ENCODE assay signal across 8 mouse cellular contexts in the genomic region with DNA sequence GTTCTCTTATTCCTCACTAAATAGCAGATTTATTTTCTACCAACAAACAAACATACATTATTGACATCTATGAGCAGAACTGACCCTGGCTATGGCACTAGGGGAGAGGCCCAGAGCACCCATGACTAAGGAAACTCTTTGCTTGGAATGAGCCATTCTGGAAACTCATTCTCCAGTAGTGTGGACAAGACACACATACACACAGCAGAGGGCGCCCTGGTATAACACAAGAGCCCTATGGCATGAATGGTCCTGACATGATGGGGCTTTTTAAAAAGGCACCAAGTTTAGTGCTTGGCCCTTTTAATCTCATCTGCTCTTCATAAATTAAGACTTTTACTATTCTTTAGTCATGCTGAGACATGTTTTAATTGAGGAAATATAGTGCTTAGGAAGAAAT. TPM values are rescaled to one million over a fixed set of nuclear protein-coding genes. Genes with fewer than 3 reads are reported as not detected.
DNase-seq lines count a peak whose midpoint lies in the region; ATAC-seq lines count a peak whose summit lies in the region.

No protein-coding gene starts in this region.

- DNase-seq in cerebellum, adult 18-20 months, result peak; percentile 41 to 57
- peak; percentile 16 for DNase-seq in ovary, postnatal 36 days (ENCODE audit: low spot score)
- DNase-seq in ovary, adult 18-20 months (ENCODE audit: low spot score), result no peak
- peak; percentile 30 for DNase-seq in embryo, embryonic 11.5 days (ENCODE audit: low read depth, low spot score)
- peak; percentile 61 for DNase-seq in layer of hippocampus, adult 9-10 months (ENCODE audit: low spot score)
- peak; percentile 58 for DNase-seq in neural tube, embryonic 11.5 days (ENCODE audit: low spot score)
- no peak for DNase-seq in spleen, adult 18-20 months

- no peaks in the 10 kb centered on the region for H3K36me3 ChIP-seq in neural tube, embryonic 11.5 days (ENCODE audit: control insufficient read depth, insufficient read depth, low read length)

- WGBS in neural tube, embryonic 11.5 days, result 0% methylated on average over 1 of the region's 1 CpGs

- no peak overlapping the region for H3K4me3 ChIP-seq in neural tube, embryonic 11.5 days (ENCODE audit: low read depth, low read length)

- no peak overlapping the region for H3K27ac ChIP-seq in neural tube, embryonic 11.5 days (ENCODE audit: low read depth, low read length)

- H3K27me3 ChIP-seq in neural tube, embryonic 11.5 days (ENCODE audit: control insufficient read depth, insufficient read depth, low read length), result no peaks in the 10 kb centered on the region

- no peak overlapping the region for H3K4me2 ChIP-seq in neural tube, embryonic 11.5 days (ENCODE audit: low read depth)

- ATAC-seq in cerebellum, adult (ENCODE audit: insufficient number of reproducible peaks, low FRiP score, low TSS enrichment), result no peak
- no peak for ATAC-seq in neural tube, embryonic 11.5 days (ENCODE audit: insufficient read depth, low FRiP score, low TSS enrichment)

- no peak overlapping the region for H3K9ac ChIP-seq in neural tube, embryonic 11.5 days (ENCODE audit: low read length)

- no peaks in the 10 kb centered on the region for H3K4me1 ChIP-seq in neural tube, embryonic 11.5 days (ENCODE audit: control insufficient read depth, insufficient read depth, low read length)

- H3K9me3 ChIP-seq in neural tube, embryonic 11.5 days (ENCODE audit: control insufficient read depth, low read length), result no peaks in the 10 kb centered on the region

RNA-seq across cellular contexts. Expression of gene Sln, which starts 40.1 kb away (rescaled TPM):
- 5.3 and 7.2 TPM in 2 replicates for polyA plus RNA-seq in neural tube, embryonic 11.5 days (2014; fragmentation: Nextera tagmentation; extraction: Ambion mirVana)

Comparison
In these comparisons a context has a peak if more than half of its experiments do, and no peak if none do; other contexts are left out.
1. DNase-seq: peak in cerebellum, adult 18-20 months (2 of 2), ovary, postnatal 36 days (single experiment), embryo, embryonic 11.5 days (single experiment), layer of hippocampus, adult 9-10 months (single experiment) and neural tube, embryonic 11.5 days (single experiment); none in ovary, adult 18-20 months (single experiment) and spleen, adult 18-20 months (0 of 2).